In the genomic region with DNA sequence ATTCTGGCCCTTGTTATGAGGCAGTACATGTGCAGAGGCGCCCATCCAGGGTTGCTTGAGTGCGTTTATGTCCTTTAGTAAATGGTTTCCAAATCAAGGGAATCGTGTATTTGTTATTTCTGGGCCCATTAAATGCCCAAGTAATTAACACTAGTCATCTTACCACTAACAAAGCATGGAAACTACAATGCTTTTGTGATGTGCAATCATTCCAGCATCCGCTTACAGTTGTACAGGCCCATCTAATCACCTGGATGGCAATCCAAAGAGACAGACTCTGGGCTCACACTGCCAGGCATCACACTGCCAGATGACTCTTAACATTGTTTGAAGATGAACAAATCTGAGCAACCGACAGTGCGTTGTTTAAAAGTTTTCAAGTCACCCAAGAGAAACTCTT, we compare ENCODE assay signal across 15 mouse cellular contexts.
A peak's percentile ranks its signal among the peaks of the same experiment; 100 is the strongest.
DNase-seq lines count a peak whose midpoint lies in the region; ATAC-seq and TF ChIP-seq lines count a peak whose summit lies in the region.
"Had no signal": no experiment of that assay in that cellular context is flagged by ENCODE, and none has a peak within 500 bp of the region (broad histone marks: within the 10 kb centered on the region; RNA-seq: fewer than 3 reads in every experiment).

No protein-coding gene starts in this region.

- H3K4me1 ChIP-seq in forebrain, embryonic 13.5 days, result peaks cover 28% of the 10 kb centered on the region
- peaks cover 20% of the 10 kb centered on the region for H3K4me1 ChIP-seq in forebrain, embryonic 12.5 days
- peaks cover 12% of the 10 kb centered on the region for H3K4me1 ChIP-seq in limb, embryonic 13.5 days
- H3K4me1 ChIP-seq in limb, embryonic 10.5 days, result peaks cover 34% of the 10 kb centered on the region
- no peaks in the 10 kb centered on the region for H3K4me1 ChIP-seq in intestine, embryonic 15.5 days (replicated peaks)
- H3K4me1 ChIP-seq in stomach, postnatal 0 days (replicated peaks; ENCODE audit: control insufficient read depth, insufficient read depth), result 0 out of 2 replicates have a peak, but pooled peaks cover 4% of the 10 kb centered on the region
- H3K4me1 ChIP-seq: hindbrain, embryonic 10.5 days; liver, embryonic 13.5 days; neural tube, embryonic 13.5 days had no signal

- no peak for DNase-seq in limb, embryonic 10.5 days (ENCODE audit: low spot score)
- DNase-seq in stomach, postnatal 0 days (ENCODE audit: low spot score), result no peak
- no peak for DNase-seq in left cerebral cortex, postnatal 10 days (ENCODE audit: extremely low spot score in 1 of 2, low spot score in 2 of 2)
- no peak for DNase-seq in urinary bladder, postnatal 36 days (ENCODE audit: low spot score in 2 of 2)
- DNase-seq: adrenal gland, postnatal 36 days; cerebellum, postnatal 25 days; liver, embryonic 13.5 days; thymus, postnatal 14 days had no signal

- no peak overlapping the region for H3K9ac ChIP-seq in forebrain, embryonic 13.5 days
- H3K9ac ChIP-seq in forebrain, embryonic 12.5 days, result no peak overlapping the region
- H3K9ac ChIP-seq in limb, embryonic 13.5 days, result no peak overlapping the region
- no peak overlapping the region for H3K9ac ChIP-seq in intestine, embryonic 15.5 days
- no peak overlapping the region for H3K9ac ChIP-seq in stomach, postnatal 0 days (ENCODE audit: low read length)
- H3K9ac ChIP-seq: liver, embryonic 13.5 days; neural tube, embryonic 13.5 days had no signal

- H3K27me3 ChIP-seq in forebrain, embryonic 13.5 days, result no peaks in the 10 kb centered on the region
- no peaks in the 10 kb centered on the region for H3K27me3 ChIP-seq in forebrain, embryonic 12.5 days
- peaks cover 17% of the 10 kb centered on the region; the same call in 1 of the 2 replicates for H3K27me3 ChIP-seq in limb, embryonic 13.5 days
- no peaks in the 10 kb centered on the region for H3K27me3 ChIP-seq in limb, embryonic 10.5 days (ENCODE audit: low read depth, poor library complexity, severe bottlenecking)
- H3K27me3 ChIP-seq in intestine, embryonic 15.5 days (replicated peaks), result no peaks in the 10 kb centered on the region
- H3K27me3 ChIP-seq in stomach, postnatal 0 days (ENCODE audit: control insufficient read depth, insufficient read depth, low read length), result no peaks in the 10 kb centered on the region
- H3K27me3 ChIP-seq: liver, embryonic 13.5 days; Patski had no signal

- no peaks in the 10 kb centered on the region for H3K9me3 ChIP-seq in forebrain, embryonic 13.5 days (replicated peaks)
- H3K9me3 ChIP-seq in forebrain, embryonic 12.5 days, result no peaks in the 10 kb centered on the region
- H3K9me3 ChIP-seq in limb, embryonic 13.5 days, result no peaks in the 10 kb centered on the region
- no peaks in the 10 kb centered on the region for H3K9me3 ChIP-seq in limb, embryonic 10.5 days (replicated peaks)
- H3K9me3 ChIP-seq in intestine, embryonic 15.5 days, result no peaks in the 10 kb centered on the region
- H3K9me3 ChIP-seq in stomach, postnatal 0 days (ENCODE audit: control insufficient read depth, low read length), result no peaks in the 10 kb centered on the region
- H3K9me3 ChIP-seq: hindbrain, embryonic 10.5 days; liver, embryonic 13.5 days; neural tube, embryonic 13.5 days had no signal

- ATAC-seq in forebrain, embryonic 13.5 days, result no peak
- no peak for ATAC-seq in forebrain, embryonic 12.5 days (ENCODE audit: low FRiP score)
- no peak; the same call in 1 of the 2 replicates for ATAC-seq in limb, embryonic 13.5 days (ENCODE audit: low FRiP score, low read depth)
- ATAC-seq in intestine, embryonic 15.5 days, result peak; percentile 53; the same call in 1 of the 2 replicates
- no peak for ATAC-seq in stomach, postnatal 0 days (ENCODE audit: low FRiP score, low TSS enrichment)
- ATAC-seq: Patski had no signal

- no peak overlapping the region for H3K4me3 ChIP-seq in forebrain, embryonic 13.5 days
- H3K4me3 ChIP-seq in forebrain, embryonic 12.5 days (replicated peaks), result no peak overlapping the region
- H3K4me3 ChIP-seq in limb, embryonic 13.5 days, result no peak overlapping the region
- no peak overlapping the region for H3K4me3 ChIP-seq in limb, embryonic 10.5 days
- H3K4me3 ChIP-seq in intestine, embryonic 15.5 days (replicated peaks), result no peak overlapping the region
- H3K4me3 ChIP-seq in stomach, postnatal 0 days (ENCODE audit: low read depth, low read length), result no peak overlapping the region
- H3K4me3 ChIP-seq: hindbrain, embryonic 10.5 days; liver, embryonic 13.5 days; neural tube, embryonic 13.5 days had no signal

- no peak for TF ChIP-seq CTCF in stomach, postnatal 0 days (IDR thresholded peaks at IDR 0.05; ENCODE audit: low read depth)

- intact Hi-C loops in left cerebral cortex, postnatal 10 days (cut with DNase I), result no loop called here

- no peak for TF ChIP-seq EP300 in stomach, postnatal 0 days (optimal IDR thresholded peaks at IDR 0.05)

- 52% methylated on average over 6 of the region's 6 CpGs for WGBS in forebrain, embryonic 13.5 days
- 65% methylated on average over 6 of the region's 6 CpGs for WGBS in forebrain, embryonic 12.5 days
- WGBS in limb, embryonic 13.5 days, result 45% methylated on average over 6 of the region's 6 CpGs
- 83% methylated on average over 6 of the region's 6 CpGs for WGBS in limb, embryonic 10.5 days
- 58% methylated on average over 6 of the region's 6 CpGs for WGBS in intestine, embryonic 15.5 days
- WGBS in stomach, postnatal 0 days, result 56% methylated on average over 6 of the region's 6 CpGs

- peak overlapping the region; percentile 24; the same call in 1 of the 2 replicates for H3K4me2 ChIP-seq in forebrain, embryonic 13.5 days
- no peak overlapping the region; the same call in 1 of the 2 replicates for H3K4me2 ChIP-seq in forebrain, embryonic 12.5 days
- peak overlapping the region; percentile 39; the same call in 1 of the 2 replicates for H3K4me2 ChIP-seq in limb, embryonic 13.5 days (replicated peaks)
- no peak overlapping the region for H3K4me2 ChIP-seq in intestine, embryonic 15.5 days (replicated peaks)
- H3K4me2 ChIP-seq in stomach, postnatal 0 days (replicated peaks; ENCODE audit: low read depth), result no peak overlapping the region
- H3K4me2 ChIP-seq: liver, embryonic 13.5 days; neural tube, embryonic 13.5 days had no signal

- no peaks in the 10 kb centered on the region for H3K36me3 ChIP-seq in forebrain, embryonic 13.5 days (ENCODE audit: poor library complexity, severe bottlenecking)
- H3K36me3 ChIP-seq in forebrain, embryonic 12.5 days (replicated peaks), result no peaks in the 10 kb centered on the region
- no peaks in the 10 kb centered on the region for H3K36me3 ChIP-seq in limb, embryonic 13.5 days
- no peaks in the 10 kb centered on the region for H3K36me3 ChIP-seq in limb, embryonic 10.5 days
- H3K36me3 ChIP-seq in intestine, embryonic 15.5 days, result no peaks in the 10 kb centered on the region
- H3K36me3 ChIP-seq in stomach, postnatal 0 days (ENCODE audit: control insufficient read depth, insufficient read depth, low read length), result no peaks in the 10 kb centered on the region
- H3K36me3 ChIP-seq: hindbrain, embryonic 10.5 days; liver, embryonic 13.5 days; neural tube, embryonic 13.5 days had no signal

- H3K27ac ChIP-seq in forebrain, embryonic 13.5 days, result 0 out of 2 replicates have a peak overlapping the region, but pooled peaks have one; percentile 25
- H3K27ac ChIP-seq in forebrain, embryonic 12.5 days, result no peak overlapping the region
- H3K27ac ChIP-seq in limb, embryonic 13.5 days, result no peak overlapping the region
- H3K27ac ChIP-seq in limb, embryonic 10.5 days, result no peak overlapping the region; the same call in 1 of the 2 replicates
- 0 out of 2 replicates have a peak overlapping the region, but pooled peaks have one; percentile 22 for H3K27ac ChIP-seq in intestine, embryonic 15.5 days
- peak overlapping the region; percentile 30 for H3K27ac ChIP-seq in stomach, postnatal 0 days (replicated peaks)
- H3K27ac ChIP-seq: hindbrain, embryonic 10.5 days; liver, embryonic 13.5 days; neural tube, embryonic 13.5 days had no signal

Comparison
In these comparisons a context has a peak if more than half of its experiments do, and no peak if none do; other contexts are left out.
1. H3K27ac ChIP-seq: peak in forebrain, embryonic 13.5 days (single experiment), intestine, embryonic 15.5 days (single experiment) and stomach, postnatal 0 days (single experiment); none in forebrain, embryonic 12.5 days (single experiment), limb, embryonic 13.5 days (single experiment) and limb, embryonic 10.5 days (single experiment).
2. H3K4me2 ChIP-seq: peak in forebrain, embryonic 13.5 days (single experiment) and limb, embryonic 13.5 days (single experiment); none in forebrain, embryonic 12.5 days (single experiment), intestine, embryonic 15.5 days (single experiment) and stomach, postnatal 0 days (single experiment).